Comparison of ENCODE assay signal across 20 mouse cellular contexts in the genomic region with DNA sequence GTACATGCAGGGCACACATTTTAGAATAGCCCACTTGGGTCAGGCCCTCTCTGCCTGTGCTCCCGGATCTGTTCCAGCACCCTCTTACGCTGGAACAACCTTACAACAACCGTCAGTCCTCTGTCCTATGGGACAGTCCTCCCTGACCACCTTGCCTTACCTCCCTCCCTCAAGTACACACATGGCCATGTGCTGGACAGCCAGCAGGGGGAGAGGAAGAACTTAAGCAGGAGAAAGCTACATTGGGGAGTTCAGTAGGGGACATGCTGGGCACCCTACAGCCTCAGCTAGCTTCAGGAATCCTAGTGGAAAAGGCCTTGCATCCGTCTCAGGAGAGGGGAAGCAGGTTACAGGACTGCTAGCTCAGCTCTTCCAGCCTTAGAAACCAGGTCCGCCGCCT. TPM values are rescaled to one million over a fixed set of nuclear protein-coding genes. Genes with fewer than 3 reads are reported as not detected.
DNase-seq lines count a peak whose midpoint lies in the region; ATAC-seq and TF ChIP-seq lines count a peak whose summit lies in the region.
"Had no signal": no experiment of that assay in that cellular context is flagged by ENCODE, and none has a peak within 500 bp of the region (broad histone marks: within the 10 kb centered on the region; RNA-seq: fewer than 3 reads in every experiment).

No protein-coding gene starts in this region.

- no peak for ATAC-seq in forebrain, postnatal 0 days
- ATAC-seq in forebrain, embryonic 12.5 days (ENCODE audit: low FRiP score), result no peak
- ATAC-seq in lung, embryonic 14.5 days (ENCODE audit: insufficient read depth), result no peak
- ATAC-seq in granulocyte monocyte progenitor cell, adult 5-6 weeks (replicated peaks; ENCODE audit: poor library complexity, severe bottlenecking), result no peak

- H3K4me1 ChIP-seq in forebrain, postnatal 0 days (ENCODE audit: insufficient read depth), result peaks cover 11% of the 10 kb centered on the region; the same call in 1 of the 2 replicates
- H3K4me1 ChIP-seq in forebrain, embryonic 12.5 days, result peaks cover 51% of the 10 kb centered on the region
- 0 out of 2 replicates have a peak, but pooled peaks cover 3% of the 10 kb centered on the region for H3K4me1 ChIP-seq in lung, embryonic 14.5 days (ENCODE audit: insufficient read depth)
- H3K4me1 ChIP-seq in cortical plate, adult 2 months (ENCODE audit: control insufficient read depth, insufficient read depth, low read length), result peaks cover 4% of the 10 kb centered on the region; the same call in 1 of the 2 replicates

- no peaks in the 10 kb centered on the region for H3K9me3 ChIP-seq in forebrain, postnatal 0 days (ENCODE audit: low read length)
- H3K9me3 ChIP-seq in forebrain, embryonic 12.5 days, result no peaks in the 10 kb centered on the region
- no peaks in the 10 kb centered on the region for H3K9me3 ChIP-seq in lung, embryonic 14.5 days (ENCODE audit: low read depth, low read length)
- H3K9me3 ChIP-seq: embryonic facial prominence, embryonic 13.5 days; megakaryocyte, embryonic 14.5 days; stomach, embryonic 15.5 days had no signal

- no peak overlapping the region for H3K9ac ChIP-seq in forebrain, postnatal 0 days
- no peak overlapping the region for H3K9ac ChIP-seq in forebrain, embryonic 12.5 days
- H3K9ac ChIP-seq in lung, embryonic 14.5 days, result no peak overlapping the region
- H3K9ac ChIP-seq: stomach, embryonic 15.5 days had no signal

- peak; percentile 39; the same call in 1 of the 2 replicates for TF ChIP-seq CTCF in forebrain, postnatal 0 days (IDR thresholded peaks at IDR 0.05; ENCODE audit: low read depth)
- TF ChIP-seq CTCF in layer of hippocampus, adult 2 months (conservative IDR thresholded peaks at IDR 0.05), result peak; percentile 50
- peak; percentile 61 for TF ChIP-seq CTCF in lung, embryonic 14.5 days (IDR thresholded peaks at IDR 0.05; ENCODE audit: low read depth)
- peak; percentile 13; the same call in 1 of the 2 replicates for TF ChIP-seq CTCF in cortical plate, adult 2 months (IDR thresholded peaks at IDR 0.05; ENCODE audit: extremely low read depth, insufficient read depth, low read length)

- no peak overlapping the region for H3K27ac ChIP-seq in forebrain, postnatal 0 days (ENCODE audit: low read depth, low read length)
- no peak overlapping the region for H3K27ac ChIP-seq in forebrain, embryonic 12.5 days
- H3K27ac ChIP-seq in layer of hippocampus, adult 2 months, result no peak overlapping the region
- H3K27ac ChIP-seq in lung, embryonic 14.5 days (ENCODE audit: low read depth), result no peak overlapping the region
- no peak overlapping the region for H3K27ac ChIP-seq in cortical plate, adult 2 months (ENCODE audit: insufficient read depth, low read length)
- H3K27ac ChIP-seq: embryonic facial prominence, embryonic 13.5 days; stomach, embryonic 15.5 days had no signal

- H3K36me3 ChIP-seq in forebrain, postnatal 0 days (ENCODE audit: insufficient read depth), result no peaks in the 10 kb centered on the region
- no peaks in the 10 kb centered on the region for H3K36me3 ChIP-seq in forebrain, embryonic 12.5 days (replicated peaks)
- H3K36me3 ChIP-seq in lung, embryonic 14.5 days (ENCODE audit: insufficient read depth), result no peaks in the 10 kb centered on the region
- H3K36me3 ChIP-seq: embryonic facial prominence, embryonic 13.5 days; stomach, embryonic 15.5 days had no signal

- no peak for TF ChIP-seq POLR2A in cortical plate, adult 2 months (IDR thresholded peaks at IDR 0.05; ENCODE audit: extremely low read depth, insufficient read depth, low read length)

- DNase-seq in forebrain, postnatal 0 days, result no peak
- DNase-seq in layer of hippocampus, adult 2 months (ENCODE audit: low spot score in 2 of 2), result no peak
- DNase-seq in layer of hippocampus, postnatal 25 days (ENCODE audit: extremely low spot score in 1 of 2, low spot score in 1 of 2), result no peak
- DNase-seq in lung, embryonic 14.5 days, result no peak
- DNase-seq in lung, adult 18-20 months, result no peak
- DNase-seq: cerebellum, adult 8-10 months; heart, adult 11 months; kidney, adult 8-10 months; kidney, postnatal 25 days; layer of hippocampus, adult 9-11 months; lung, postnatal 14 days; midbrain, embryonic 14.5 days; thymus, adult 2 months had no signal

- H3K27me3 ChIP-seq in forebrain, postnatal 0 days (ENCODE audit: insufficient read depth, low read length), result no peaks in the 10 kb centered on the region; the same call in 1 of the 2 replicates
- peaks cover 58% of the 10 kb centered on the region for H3K27me3 ChIP-seq in forebrain, embryonic 12.5 days
- peaks cover 40% of the 10 kb centered on the region for H3K27me3 ChIP-seq in lung, embryonic 14.5 days (ENCODE audit: insufficient read depth, low read length)

- no peak overlapping the region for H3K4me3 ChIP-seq in forebrain, postnatal 0 days (ENCODE audit: low read depth, low read length)
- no peak overlapping the region for H3K4me3 ChIP-seq in forebrain, embryonic 12.5 days (replicated peaks)
- no peak overlapping the region for H3K4me3 ChIP-seq in layer of hippocampus, adult 2 months
- no peak overlapping the region for H3K4me3 ChIP-seq in lung, embryonic 14.5 days (ENCODE audit: low read depth, low read length)
- H3K4me3 ChIP-seq in cortical plate, adult 2 months (ENCODE audit: insufficient read depth, low read length), result no peak overlapping the region
- H3K4me3 ChIP-seq: embryonic facial prominence, embryonic 13.5 days; megakaryocyte, embryonic 14.5 days; stomach, embryonic 15.5 days had no signal

- H3K4me2 ChIP-seq in forebrain, postnatal 0 days (ENCODE audit: low read depth), result no peak overlapping the region
- H3K4me2 ChIP-seq in forebrain, embryonic 12.5 days, result no peak overlapping the region
- no peak overlapping the region for H3K4me2 ChIP-seq in lung, embryonic 14.5 days
- H3K4me2 ChIP-seq: stomach, embryonic 15.5 days had no signal

- 85% methylated on average over 6 of the region's 6 CpGs for WGBS in forebrain, postnatal 0 days
- WGBS in forebrain, embryonic 12.5 days, result 86% methylated on average over 6 of the region's 6 CpGs
- 82% methylated on average over 6 of the region's 6 CpGs for WGBS in lung, embryonic 14.5 days

RNA-seq across cellular contexts. Expression of gene Jag2, which starts 3.6 kb away (rescaled TPM):
- 66.9 and 69.4 TPM in 2 replicates for total RNA-seq in forebrain, postnatal 0 days (2014; rRNA removed)
- 5.5 and 7.9 TPM in 2 replicates for polyA plus RNA-seq in forebrain, postnatal 0 days (2015; fragmentation: Nextera tagmentation; extraction: Ambion mirVana)
- 5.6 and 6.2 TPM in 2 replicates for polyA plus RNA-seq in forebrain, embryonic 12.5 days (2016; fragmentation: Nextera tagmentation; extraction: Ambion mirVana)
- total RNA-seq in layer of hippocampus, adult 2 months (2021), result 10 to 100 TPM; 44.1 to 52.1 TPM
- total RNA-seq in layer of hippocampus, postnatal 25 days (2021), result 10 to 100 TPM; 40.3 to 46.3 TPM
- 6.3 and 8.0 TPM in 2 replicates for polyA plus RNA-seq in lung, embryonic 14.5 days (2014; fragmentation: Nextera tagmentation; extraction: Ambion mirVana)
- polyA plus RNA-seq in cortical plate, adult 2 months (2012; rRNA removed), result 42.1 and 51.5 TPM in 2 replicates
- total RNA-seq in granulocyte monocyte progenitor cell, adult 5-6 weeks (2014; fragmentation: Nextera tagmentation), result 0.95 and 1.0 TPM in 2 replicates
- 0.22 and 1.4 TPM in 2 replicates for total RNA-seq in granulocyte monocyte progenitor cell, adult 5-6 weeks (2017)

RNA-seq across cellular contexts. Expression of gene Nudt14, which starts 16.0 kb away (rescaled TPM):
- 22.2 and 31.5 TPM in 2 replicates for total RNA-seq in forebrain, postnatal 0 days (2014; rRNA removed)
- 55.5 and 60.4 TPM in 2 replicates for polyA plus RNA-seq in forebrain, postnatal 0 days (2015; fragmentation: Nextera tagmentation; extraction: Ambion mirVana)
- polyA plus RNA-seq in forebrain, embryonic 12.5 days (2016; fragmentation: Nextera tagmentation; extraction: Ambion mirVana), result 51.5 and 54.4 TPM in 2 replicates
- 10 to 100 TPM in 1 of 2 experiments, 1 to 10 TPM in 1; 9.8 to 10.1 TPM for total RNA-seq in layer of hippocampus, adult 2 months (2021)
- total RNA-seq in layer of hippocampus, postnatal 25 days (2021), result 10 to 100 TPM; 10.8 to 11.9 TPM
- 107 and 116 TPM in 2 replicates for polyA plus RNA-seq in lung, embryonic 14.5 days (2014; fragmentation: Nextera tagmentation; extraction: Ambion mirVana)
- polyA plus RNA-seq in cortical plate, adult 2 months (2012; rRNA removed), result 18.2 and 18.9 TPM in 2 replicates
- total RNA-seq in granulocyte monocyte progenitor cell, adult 5-6 weeks (2014; fragmentation: Nextera tagmentation), result 15.9 and 33.3 TPM in 2 replicates
- 16.6 and 25.4 TPM in 2 replicates for total RNA-seq in granulocyte monocyte progenitor cell, adult 5-6 weeks (2017)

RNA-seq across cellular contexts. Expression of gene Btbd6, which starts 50.3 kb away (rescaled TPM):
- 60.4 and 60.5 TPM in 2 replicates for total RNA-seq in forebrain, postnatal 0 days (2014; rRNA removed)
- polyA plus RNA-seq in forebrain, postnatal 0 days (2015; fragmentation: Nextera tagmentation; extraction: Ambion mirVana), result 46.7 and 54.3 TPM in 2 replicates
- polyA plus RNA-seq in forebrain, embryonic 12.5 days (2016; fragmentation: Nextera tagmentation; extraction: Ambion mirVana), result 28.2 and 29.2 TPM in 2 replicates
- 10 to 100 TPM; 55.8 to 55.9 TPM for total RNA-seq in layer of hippocampus, adult 2 months (2021)
- total RNA-seq in layer of hippocampus, postnatal 25 days (2021), result 10 to 100 TPM; 55.3 to 56.5 TPM
- 26.4 and 26.7 TPM in 2 replicates for polyA plus RNA-seq in lung, embryonic 14.5 days (2014; fragmentation: Nextera tagmentation; extraction: Ambion mirVana)
- polyA plus RNA-seq in cortical plate, adult 2 months (2012; rRNA removed), result 78.2 and 80.2 TPM in 2 replicates
- 2.4 and 10.5 TPM in 2 replicates for total RNA-seq in granulocyte monocyte progenitor cell, adult 5-6 weeks (2014; fragmentation: Nextera tagmentation)
- total RNA-seq in granulocyte monocyte progenitor cell, adult 5-6 weeks (2017), result 3.3 and 6.8 TPM in 2 replicates

RNA-seq across cellular contexts. Expression of gene Gpr132, which starts 57.9 kb away (rescaled TPM):
- 0.10 TPM in 1 of 2 replicates, not detected in the other for total RNA-seq in forebrain, postnatal 0 days (2014; rRNA removed)
- not detected in 2 replicates for polyA plus RNA-seq in forebrain, postnatal 0 days (2015; fragmentation: Nextera tagmentation; extraction: Ambion mirVana)
- not detected in 2 replicates for polyA plus RNA-seq in forebrain, embryonic 12.5 days (2016; fragmentation: Nextera tagmentation; extraction: Ambion mirVana)
- total RNA-seq in layer of hippocampus, adult 2 months (2021), result not detected
- under 1 TPM in 1 of 2 experiments, not detected in 1; 0.10 TPM for total RNA-seq in layer of hippocampus, postnatal 25 days (2021)
- 0.12 TPM in 1 of 2 replicates, not detected in the other for polyA plus RNA-seq in lung, embryonic 14.5 days (2014; fragmentation: Nextera tagmentation; extraction: Ambion mirVana)
- 0.04 TPM in 1 of 2 replicates, not detected in the other for polyA plus RNA-seq in cortical plate, adult 2 months (2012; rRNA removed)
- total RNA-seq in granulocyte monocyte progenitor cell, adult 5-6 weeks (2014; fragmentation: Nextera tagmentation), result 10.4 and 20.5 TPM in 2 replicates
- total RNA-seq in granulocyte monocyte progenitor cell, adult 5-6 weeks (2017), result 5.8 and 6.2 TPM in 2 replicates
- polyA plus RNA-seq: embryonic facial prominence, embryonic 13.5 days; hindbrain, embryonic 11.5 days had no signal

Comparison
In these comparisons a context has a peak if more than half of its experiments do, and no peak if none do; other contexts are left out.
1. RNA of gene Jag2, which starts 3.6 kb away (total RNA-seq): 66.9 to 69.4 TPM in forebrain, postnatal 0 days, 44.1 to 52.1 TPM in layer of hippocampus, adult 2 months and 40.3 to 46.3 TPM in layer of hippocampus, postnatal 25 days; 0.22 to 1.4 TPM in granulocyte monocyte progenitor cell, adult 5-6 weeks; every median in the first group is over 10 times any median in the second.
2. Peak in every context shown above with its lines, with median percentiles within 50 percentile points of each other: CTCF ChIP-seq.